Mouse (Mus musculus): ENCODE results near the gene Vmac. TPM values are rescaled to one million over a fixed set of nuclear protein-coding genes. Genes with fewer than 3 reads are reported as not detected.

Vmac gene
- polyA plus RNA-seq, 1 experiment = 4.5 TPM

- H3K4me3 ChIP-seq (ENCODE audit: insufficient read depth, poor library complexity, severe bottlenecking) = no peak overlapping the region
- no peak for TF ChIP-seq CTCF (IDR thresholded peaks at IDR 0.05; ENCODE audit: control insufficient read depth, insufficient read depth, insufficient read length)
- no peak for TF ChIP-seq CEBPB (IDR thresholded peaks at IDR 0.05; ENCODE audit: low read depth)
- TF ChIP-seq MYOD1 (IDR thresholded peaks at IDR 0.05; ENCODE audit: control insufficient read depth, insufficient read length, low read depth) = no peak
- TF ChIP-seq FOSL1 (IDR thresholded peaks at IDR 0.05; ENCODE audit: insufficient read depth, low read length, poor library complexity, severe bottlenecking) = no peak
- no peak for TF ChIP-seq USF1 (IDR thresholded peaks at IDR 0.05; ENCODE audit: low read depth)
- no peak for TF ChIP-seq MAX (IDR thresholded peaks at IDR 0.05)
- no peak for TF ChIP-seq MYOG (IDR thresholded peaks at IDR 0.05; ENCODE audit: control insufficient read depth, extremely low read depth, insufficient read length)
- H3K27me3 ChIP-seq (ENCODE audit: control insufficient read depth, insufficient read depth, insufficient read length) = no peaks in the 10 kb centered on the region
- no peak overlapping the region for H3ac ChIP-seq (ENCODE audit: control insufficient read depth, insufficient read length, low read depth)
- peaks cover 79% of the 10 kb centered on the region for H3K36me3 ChIP-seq (ENCODE audit: control insufficient read depth, insufficient read depth)
- no peaks in the 10 kb centered on the region for H3K79me3 ChIP-seq (ENCODE audit: low read depth)
- no peaks in the 10 kb centered on the region for H3K79me2 ChIP-seq (ENCODE audit: control insufficient read depth, insufficient read depth)
These were observed 9.1 kb downstream of the Vmac start for GRCm38 (mm10) chr17:56708692-56709091.

GRCm38 (mm10) chr17:56706515-56706914, 11.3 kb downstream of the Vmac start:
- no peaks in the 10 kb centered on the region for H3K79me2 ChIP-seq (ENCODE audit: control insufficient read depth, insufficient read depth)
- peaks cover 92% of the 10 kb centered on the region for H3K36me3 ChIP-seq (ENCODE audit: control insufficient read depth, insufficient read depth)
- H3K79me3 ChIP-seq (ENCODE audit: low read depth) = no peaks in the 10 kb centered on the region
- H3K4me3 ChIP-seq (ENCODE audit: insufficient read depth, poor library complexity, severe bottlenecking) = no peak overlapping the region
- no peak overlapping the region for H3ac ChIP-seq (ENCODE audit: control insufficient read depth, insufficient read length, low read depth)
- no peak for TF ChIP-seq FOSL1 (IDR thresholded peaks at IDR 0.05; ENCODE audit: insufficient read depth, low read length, poor library complexity, severe bottlenecking)
- TF ChIP-seq MYOD1 (IDR thresholded peaks at IDR 0.05; ENCODE audit: control insufficient read depth, insufficient read length, low read depth) = no peak
- TF ChIP-seq MAX (IDR thresholded peaks at IDR 0.05) = no peak
- TF ChIP-seq USF1 (IDR thresholded peaks at IDR 0.05; ENCODE audit: low read depth) = no peak
- no peak for TF ChIP-seq MYOG (IDR thresholded peaks at IDR 0.05; ENCODE audit: control insufficient read depth, extremely low read depth, insufficient read length)
- TF ChIP-seq CTCF (IDR thresholded peaks at IDR 0.05; ENCODE audit: control insufficient read depth, insufficient read depth, insufficient read length) = no peak
- TF ChIP-seq CEBPB (IDR thresholded peaks at IDR 0.05; ENCODE audit: low read depth) = no peak
- H3K27me3 ChIP-seq (ENCODE audit: control insufficient read depth, insufficient read depth, insufficient read length) = no peaks in the 10 kb centered on the region

GRCm38 (mm10) chr17:56703038-56703437, 14.8 kb downstream of the Vmac start:
- no peak overlapping the region for H3ac ChIP-seq (ENCODE audit: control insufficient read depth, insufficient read length, low read depth)
- H3K79me3 ChIP-seq (ENCODE audit: low read depth) = no peaks in the 10 kb centered on the region
- H3K27me3 ChIP-seq (ENCODE audit: control insufficient read depth, insufficient read depth, insufficient read length) = no peaks in the 10 kb centered on the region
- no peaks in the 10 kb centered on the region for H3K79me2 ChIP-seq (ENCODE audit: control insufficient read depth, insufficient read depth)
- no peak overlapping the region for H3K4me3 ChIP-seq (ENCODE audit: insufficient read depth, poor library complexity, severe bottlenecking)
- H3K36me3 ChIP-seq (ENCODE audit: control insufficient read depth, insufficient read depth) = peaks cover 93% of the 10 kb centered on the region
- TF ChIP-seq FOSL1 (IDR thresholded peaks at IDR 0.05; ENCODE audit: insufficient read depth, low read length, poor library complexity, severe bottlenecking) (no peak), USF1 (IDR thresholded peaks at IDR 0.05; ENCODE audit: low read depth) (no peak), MYOD1 (IDR thresholded peaks at IDR 0.05; ENCODE audit: control insufficient read depth, insufficient read length, low read depth) (no peak), CTCF (IDR thresholded peaks at IDR 0.05; ENCODE audit: control insufficient read depth, insufficient read depth, insufficient read length) (no peak), MAX (IDR thresholded peaks at IDR 0.05) (no peak), MYOG (IDR thresholded peaks at IDR 0.05; ENCODE audit: control insufficient read depth, extremely low read depth, insufficient read length) (no peak), CEBPB (IDR thresholded peaks at IDR 0.05; ENCODE audit: low read depth) (no peak)

GRCm38 (mm10) chr17:56700451-56700850, 17.4 kb downstream of the Vmac start:
- no peak for TF ChIP-seq MAX (IDR thresholded peaks at IDR 0.05)
- TF ChIP-seq USF1 (IDR thresholded peaks at IDR 0.05; ENCODE audit: low read depth) = no peak
- no peak for TF ChIP-seq FOSL1 (IDR thresholded peaks at IDR 0.05; ENCODE audit: insufficient read depth, low read length, poor library complexity, severe bottlenecking)
- no peak for TF ChIP-seq MYOD1 (IDR thresholded peaks at IDR 0.05; ENCODE audit: control insufficient read depth, insufficient read length, low read depth)
- TF ChIP-seq CTCF (IDR thresholded peaks at IDR 0.05; ENCODE audit: control insufficient read depth, insufficient read depth, insufficient read length) = no peak
- TF ChIP-seq CEBPB (IDR thresholded peaks at IDR 0.05; ENCODE audit: low read depth) = no peak
- H3K36me3 ChIP-seq (ENCODE audit: control insufficient read depth, insufficient read depth) = peaks cover 91% of the 10 kb centered on the region
- peaks cover 7% of the 10 kb centered on the region for H3K79me2 ChIP-seq (ENCODE audit: control insufficient read depth, insufficient read depth)
- no peaks in the 10 kb centered on the region for H3K27me3 ChIP-seq (ENCODE audit: control insufficient read depth, insufficient read depth, insufficient read length)
- H3K79me3 ChIP-seq (ENCODE audit: low read depth) = peaks cover under 1% of the 10 kb centered on the region
- H3ac ChIP-seq (ENCODE audit: control insufficient read depth, insufficient read length, low read depth) = no peak overlapping the region
- H3K4me3 ChIP-seq (ENCODE audit: insufficient read depth, poor library complexity, severe bottlenecking) = no peak overlapping the region

- Histone ChIP-seq H3K79me3 (ENCODE audit: low read depth) (peaks cover 31% of the 10 kb centered on the region), H3K4me3 (ENCODE audit: insufficient read depth, poor library complexity, severe bottlenecking) (no peak overlapping the region), H3K79me2 (ENCODE audit: control insufficient read depth, insufficient read depth) (peaks cover 71% of the 10 kb centered on the region), H3K27me3 (ENCODE audit: control insufficient read depth, insufficient read depth, insufficient read length) (no peaks in the 10 kb centered on the region), H3K36me3 (ENCODE audit: control insufficient read depth, insufficient read depth) (peaks cover 75% of the 10 kb centered on the region), H3ac (ENCODE audit: control insufficient read depth, insufficient read length, low read depth) (no peak overlapping the region)
- TF ChIP-seq MAX (IDR thresholded peaks at IDR 0.05) = peak; percentile 53
- TF ChIP-seq FOSL1 (IDR thresholded peaks at IDR 0.05; ENCODE audit: insufficient read depth, low read length, poor library complexity, severe bottlenecking) = no peak
- peak; percentile 68 for TF ChIP-seq USF1 (IDR thresholded peaks at IDR 0.05; ENCODE audit: low read depth)
These were observed 23.9 kb downstream of the Vmac start for GRCm38 (mm10) chr17:56693851-56694310.

GRCm38 (mm10) chr17:56693395-56693794, 24.4 kb downstream of the Vmac start:
- Histone ChIP-seq H3K79me2 (ENCODE audit: control insufficient read depth, insufficient read depth) (peaks cover 76% of the 10 kb centered on the region), H3ac (ENCODE audit: control insufficient read depth, insufficient read length, low read depth) (no peak overlapping the region), H3K36me3 (ENCODE audit: control insufficient read depth, insufficient read depth) (peaks cover 75% of the 10 kb centered on the region), H3K4me3 (ENCODE audit: insufficient read depth, poor library complexity, severe bottlenecking) (no peak overlapping the region), H3K79me3 (ENCODE audit: low read depth) (peaks cover 31% of the 10 kb centered on the region), H3K27me3 (ENCODE audit: control insufficient read depth, insufficient read depth, insufficient read length) (no peaks in the 10 kb centered on the region)
- TF ChIP-seq MYOD1 (IDR thresholded peaks at IDR 0.05; ENCODE audit: control insufficient read depth, insufficient read length, low read depth) (no peak), CEBPB (IDR thresholded peaks at IDR 0.05; ENCODE audit: low read depth) (no peak), FOSL1 (IDR thresholded peaks at IDR 0.05; ENCODE audit: insufficient read depth, low read length, poor library complexity, severe bottlenecking) (no peak), MAX (IDR thresholded peaks at IDR 0.05) (no peak), USF1 (IDR thresholded peaks at IDR 0.05; ENCODE audit: low read depth) (no peak), CTCF (IDR thresholded peaks at IDR 0.05; ENCODE audit: control insufficient read depth, insufficient read depth, insufficient read length) (no peak), MYOG (IDR thresholded peaks at IDR 0.05; ENCODE audit: control insufficient read depth, extremely low read depth, insufficient read length) (no peak)
